Mouse (Mus musculus) gastrocnemius, adult 2 months (tissue): ENCODE measurements around the gene Adgrl3. TPM values are rescaled to one million over a fixed set of nuclear protein-coding genes. Genes with fewer than 3 reads are reported as not detected.

Experiments
- DNase-seq: peaks from one replicate; pipeline ENCODE4 v3.0.0; 2022
- H3K27ac ChIP-seq: fragments of 200-600 bp; 2 replicates; pipeline ENCODE4 v1.8.1; 2022; ENCODE audit warnings: mild to moderate bottlenecking
- H3K4me3 ChIP-seq: fragments of 200-600 bp; 2 replicates; pipeline ENCODE4 v1.8.1; 2022; ENCODE audit warnings: mild to moderate bottlenecking, moderate library complexity
- CTCF ChIP-seq: fragments of 200-600 bp; IDR thresholded peaks from 2 replicates; pipeline ENCODE4 v1.8.1; 2022; ENCODE audit warnings: antibody characterized with exemption, mild to moderate bottlenecking, moderate library complexity
- intact Hi-C: fragments of 180-260 bp; cut with DNase I; formaldehyde crosslinking; loops from one replicate; pipeline ENCODE4 v1.15.1; 2025
- long read RNA-seq, 2 experiments: library from polyadenylated mRNA; stranded (forward); transcript quantifications; one replicate each; pipeline ENCODE4 v2.0.0; 2021
- total RNA-seq, 2 experiments: library from RNA; stranded (reverse); gene quantifications; 2 replicates each; pipeline ENCODE4 v1.2.3; 2021

Gene Adgrl3
- total RNA-seq: under 1 TPM; 0.51 to 0.73 TPM
- long read RNA-seq, experiment 1: 0 reads
- long read RNA-seq, experiment 2: 0 reads

GRCm38 (mm10) chr5:81019590-81020254, at the start of gene Adgrl3:
Gene Adgrl3, plus strand, starts transcription at chr5:81020138.
- no peak for TF ChIP-seq CTCF
- intact Hi-C loops: no loop called here
- peak within 1 kb of the TSS; percentile 1; the same call in 1 of the 2 replicates for H3K27ac ChIP-seq
- DNase-seq: peak; percentile 66
- H3K4me3 ChIP-seq: peak within 1 kb of the TSS; percentile 81

- Histone ChIP-seq H3K4me3 (peak overlapping the region; percentile 81), H3K27ac (no peak overlapping the region)
- DNase-seq: no peak
- intact Hi-C loops: no loop called here
- TF ChIP-seq CTCF: no peak
Measured at GRCm38 (mm10) chr5:81019166-81019565, 772 bp upstream of the Adgrl3 start.

GRCm38 (mm10) chr5:81020281-81021005, 505 bp downstream of the Adgrl3 start:
- Histone ChIP-seq H3K4me3 (peak overlapping the region; percentile 81), H3K27ac (peak overlapping the region; percentile 1; the same call in 1 of the 2 replicates)
- peak; percentile 34 for DNase-seq
- TF ChIP-seq CTCF: no peak
- intact Hi-C loops: no loop called here

- DNase-seq: no peak
- intact Hi-C loops: no loop called here
- Histone ChIP-seq H3K27ac (no peak overlapping the region), H3K4me3 (peak overlapping the region; percentile 81)
- no peak for TF ChIP-seq CTCF
Measured at GRCm38 (mm10) chr5:81021006-81021320, 1.0 kb downstream of the Adgrl3 start.

DNA sequence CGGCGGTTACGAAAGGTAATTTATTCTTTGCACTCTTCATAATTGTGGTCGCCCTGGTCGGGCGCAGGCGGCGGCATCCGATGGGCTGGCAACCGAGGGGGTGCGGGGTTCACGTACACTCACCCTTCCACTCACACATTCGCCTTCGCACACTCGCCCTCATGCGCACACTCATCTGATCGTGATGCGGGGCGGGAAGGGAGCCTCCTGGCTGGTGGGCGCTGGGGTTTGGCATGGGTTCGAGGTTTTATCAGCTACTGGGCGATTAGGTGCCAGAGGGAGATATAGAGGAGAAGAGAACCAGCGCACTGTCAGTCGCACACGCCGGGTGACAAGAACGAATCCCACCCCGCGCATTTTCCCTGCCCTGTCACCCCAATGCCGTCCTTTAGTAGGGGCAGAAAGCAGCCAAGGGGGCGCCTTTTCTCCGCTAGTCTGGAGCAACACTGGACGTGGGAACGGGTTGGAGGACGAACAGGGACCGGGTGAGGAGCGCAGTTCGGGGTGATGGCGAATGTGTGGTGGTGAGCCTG, 1.5 kb downstream of the Adgrl3 start:
- DNase-seq: peak; percentile 23
- intact Hi-C loops: no loop called here
- no peak overlapping the region for H3K27ac ChIP-seq
- H3K4me3 ChIP-seq: peak overlapping the region; percentile 81
- TF ChIP-seq CTCF: no peak

- intact Hi-C loops: no loop called here
- Histone ChIP-seq H3K4me3 (peak overlapping the region; percentile 81), H3K27ac (no peak overlapping the region)
- DNase-seq: no peak
- no peak for TF ChIP-seq CTCF
Measured at GRCm38 (mm10) chr5:81021864-81022305, 1.9 kb downstream of the Adgrl3 start.

DNA sequence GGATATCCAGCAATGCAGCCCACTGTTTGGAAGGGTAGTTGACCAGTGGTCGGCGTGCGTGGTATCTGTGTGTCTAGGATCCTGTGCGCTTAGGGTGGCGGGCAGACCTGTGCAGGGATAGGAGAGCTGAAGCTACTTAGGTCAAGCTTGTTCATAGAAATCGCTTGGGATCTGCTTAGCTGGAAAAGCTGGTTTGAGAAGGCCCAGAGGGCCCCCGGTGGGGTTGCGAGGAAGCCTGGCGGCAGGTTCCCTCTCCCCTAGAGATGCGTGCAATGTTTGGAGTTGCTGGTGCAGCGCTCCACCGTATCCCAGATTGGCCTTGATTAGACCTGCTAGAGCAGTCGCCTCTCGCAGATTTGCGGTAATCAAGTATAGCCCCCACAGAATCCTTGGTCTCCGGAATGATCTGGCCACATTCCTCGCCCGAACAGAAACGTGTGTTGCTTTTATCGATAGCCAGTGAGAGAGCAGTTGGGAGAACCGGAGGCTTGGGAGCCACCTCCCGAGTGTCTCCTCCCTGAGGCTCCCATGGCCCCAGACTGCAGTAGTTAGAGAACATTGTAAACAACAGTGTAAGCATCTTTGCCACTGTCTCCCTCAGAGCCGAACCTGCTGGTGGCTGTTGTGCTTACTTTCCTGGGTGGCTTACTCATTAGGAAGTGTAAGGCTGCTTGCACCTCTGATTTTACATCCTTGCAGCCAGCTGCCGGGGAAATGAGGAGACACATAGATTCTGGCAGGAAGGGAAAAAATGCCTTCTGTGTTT, 2.6 kb downstream of the Adgrl3 start:
- TF ChIP-seq CTCF: no peak
- no peak overlapping the region for H3K27ac ChIP-seq
- DNase-seq: no peak
- peak overlapping the region; percentile 81 for H3K4me3 ChIP-seq
- intact Hi-C loops: no loop called here

DNA sequence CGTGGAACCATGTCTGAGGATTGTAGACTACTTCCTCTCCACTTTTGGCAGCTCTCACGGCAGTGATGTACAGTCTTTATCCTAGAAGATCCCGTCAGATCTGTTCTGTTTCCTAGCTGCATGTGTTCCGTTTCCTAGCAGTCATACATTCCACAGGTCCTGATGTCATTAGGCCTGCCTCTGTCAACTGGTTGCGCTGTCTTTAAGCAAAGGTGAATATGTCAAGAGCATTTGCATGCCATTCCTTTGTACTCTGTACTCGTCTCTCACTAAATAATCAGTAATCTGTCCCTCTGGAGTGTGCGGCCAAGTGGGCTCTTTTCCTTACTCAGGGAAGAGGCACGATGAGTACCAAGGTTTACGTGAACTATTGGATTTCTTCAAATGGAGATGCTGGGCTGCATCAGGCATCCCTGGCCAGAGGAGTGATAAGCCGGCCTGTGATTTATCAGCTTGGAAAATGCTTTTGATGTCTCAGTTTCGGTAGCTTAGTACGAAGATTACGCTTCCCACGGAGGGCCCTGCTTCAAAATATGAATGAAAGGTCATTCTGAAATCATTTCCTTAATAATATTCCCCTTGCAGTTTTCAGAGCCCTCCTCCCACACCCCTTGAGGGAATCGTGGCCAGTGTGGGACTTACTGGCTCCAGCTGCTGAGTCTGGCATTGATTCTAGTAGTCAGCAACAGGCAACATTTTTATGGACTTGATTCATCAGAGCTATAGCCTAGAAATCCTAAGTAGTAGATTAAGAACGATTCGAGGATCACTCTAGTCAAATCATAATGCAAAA, 4.2 kb downstream of the Adgrl3 start:
- intact Hi-C loops: no loop called here
- TF ChIP-seq CTCF: no peak
- Histone ChIP-seq H3K4me3 (peak overlapping the region; percentile 9), H3K27ac (no peak overlapping the region)
- no peak for DNase-seq

DNA sequence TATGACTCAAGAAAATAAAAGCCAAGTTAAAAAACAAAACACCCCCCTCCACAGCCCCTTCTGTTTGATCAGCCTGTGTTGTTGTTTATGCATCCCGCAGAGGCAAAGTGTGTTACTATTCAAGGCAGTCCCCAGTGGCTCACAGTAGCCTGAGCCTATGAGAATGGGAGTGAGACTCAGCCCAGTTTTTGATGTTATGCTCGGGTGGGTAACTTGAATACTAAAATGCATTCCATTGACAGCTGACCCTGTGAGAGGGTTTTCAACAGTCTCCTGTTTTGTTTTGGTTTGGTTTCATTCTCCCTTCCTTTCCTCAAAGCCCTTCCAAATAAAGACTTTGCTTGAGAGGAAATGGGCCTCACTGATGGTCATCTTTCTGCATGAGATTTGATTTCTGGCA, 8.9 kb downstream of the Adgrl3 start:
- no peak overlapping the region for H3K4me3 ChIP-seq
- intact Hi-C loops: no loop called here

GRCm38 (mm10) chr5:81037091-81037490, 17.2 kb downstream of the Adgrl3 start:
- no peak for TF ChIP-seq CTCF
- H3K27ac ChIP-seq: no peak overlapping the region
- DNase-seq: no peak
- intact Hi-C loops: no loop called here
- no peak overlapping the region for H3K4me3 ChIP-seq

More for the DNA sequence above, 8.9 kb downstream of the Adgrl3 start:
- TF ChIP-seq CTCF: no peak
- DNase-seq: no peak
- H3K27ac ChIP-seq: no peak overlapping the region

DNA sequence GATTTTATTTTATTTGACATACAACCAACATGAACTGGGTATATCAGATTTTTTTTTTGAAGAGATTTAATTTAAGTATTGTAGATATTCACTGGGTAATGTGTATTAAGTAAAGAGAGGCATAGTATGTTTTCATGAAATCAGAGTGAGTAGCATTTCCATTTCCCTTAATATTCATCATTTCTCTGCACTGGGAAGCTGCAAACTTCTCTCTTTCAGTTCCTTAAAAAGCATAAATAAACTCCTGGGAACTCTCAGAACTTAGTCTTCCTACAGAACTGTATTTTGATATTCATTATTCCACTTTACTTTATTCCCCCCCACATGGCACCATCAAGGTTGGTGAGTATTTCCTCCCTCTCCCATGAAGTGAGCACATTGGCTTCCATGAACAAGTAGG, 23.9 kb downstream of the Adgrl3 start:
- H3K4me3 ChIP-seq: no peak overlapping the region
- intact Hi-C loops: no loop called here
- no peak for DNase-seq
- TF ChIP-seq CTCF: no peak
- no peak overlapping the region for H3K27ac ChIP-seq

- Histone ChIP-seq H3K4me3 (no peak overlapping the region), H3K27ac (no peak overlapping the region)
- no peak for TF ChIP-seq CTCF
- DNase-seq: no peak
- intact Hi-C loops: no loop called here
Measured at GRCm38 (mm10) chr5:81046128-81046527, 26.2 kb downstream of the Adgrl3 start.
